Mouse (Mus musculus) frontal cortex, postnatal 14 days (tissue): ENCODE results near the gene Enpp6.
"Not testable (repeated sequence)": the region's sequence is repeated elsewhere in the genome, so short reads cannot be mapped to it uniquely, and the experiment has no call there.

Experiments
- DNase-seq, 2 experiments: peaks; one replicate each; pipeline ENCODE4 v3.0.0; 2022; ENCODE audit warnings: low spot score in 2 of 2

Gene Enpp6

GRCm38 (mm10) chr8:46995931-46996664, 9.4 kb downstream of the Enpp6 start:
- no peak for DNase-seq

GRCm38 (mm10) chr8:47005676-47006075, 19.0 kb downstream of the Enpp6 start:
- DNase-seq: no peak

DNA sequence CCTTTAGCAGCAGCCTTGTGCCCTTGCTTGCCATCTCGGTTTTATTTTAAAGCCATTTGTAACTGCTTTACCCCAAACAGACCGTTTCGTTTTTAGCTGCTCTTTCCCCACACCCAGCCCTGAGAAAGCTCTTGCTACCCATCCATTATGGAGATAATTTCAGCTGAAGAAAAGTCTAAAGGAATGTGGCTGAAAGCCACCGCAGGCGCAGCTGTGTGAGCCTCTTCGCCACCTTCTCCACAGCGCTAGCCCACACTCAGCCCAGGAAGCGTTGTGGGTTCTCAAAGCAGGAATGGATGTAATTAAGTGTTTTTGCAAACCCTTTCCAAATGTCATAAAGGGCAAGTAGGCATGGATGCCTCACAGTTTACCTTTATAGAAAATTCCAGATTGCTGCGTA, 20.1 kb downstream of the Enpp6 start:
- no peak for DNase-seq

DNA sequence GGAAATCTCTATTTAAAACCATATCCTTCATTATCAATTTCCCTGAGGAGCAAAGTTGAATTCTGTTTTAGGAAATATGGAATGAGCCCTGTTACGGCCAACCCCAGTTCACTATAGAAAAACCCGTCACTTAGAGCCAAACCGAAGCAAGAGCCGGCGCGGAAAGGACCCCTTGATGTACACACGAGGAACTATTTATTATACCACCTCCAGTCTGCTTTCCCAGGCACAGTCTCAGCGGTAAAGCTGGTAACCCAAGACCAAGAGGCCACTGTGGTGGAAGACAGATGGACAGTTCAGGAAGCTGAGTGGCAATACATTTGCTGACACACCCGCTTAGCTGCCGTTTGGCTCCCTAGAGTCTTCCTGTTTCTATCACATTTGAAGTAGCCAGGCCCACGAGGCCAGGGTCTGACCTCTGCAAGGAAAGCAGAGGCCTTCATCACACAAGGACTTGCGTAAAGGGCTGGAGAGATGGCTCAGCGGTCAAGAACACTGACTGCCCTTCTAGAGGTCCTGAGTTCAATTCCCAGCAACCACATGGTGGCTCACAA, 21.6 kb downstream of the Enpp6 start:
- no peak for DNase-seq

GRCm38 (mm10) chr8:47016268-47016946, 29.7 kb downstream of the Enpp6 start:
- DNase-seq: peak; percentile 30 to 68

- DNase-seq: no peak
Measured at GRCm38 (mm10) chr8:47021135-47021555, 34.5 kb downstream of the Enpp6 start.

DNA sequence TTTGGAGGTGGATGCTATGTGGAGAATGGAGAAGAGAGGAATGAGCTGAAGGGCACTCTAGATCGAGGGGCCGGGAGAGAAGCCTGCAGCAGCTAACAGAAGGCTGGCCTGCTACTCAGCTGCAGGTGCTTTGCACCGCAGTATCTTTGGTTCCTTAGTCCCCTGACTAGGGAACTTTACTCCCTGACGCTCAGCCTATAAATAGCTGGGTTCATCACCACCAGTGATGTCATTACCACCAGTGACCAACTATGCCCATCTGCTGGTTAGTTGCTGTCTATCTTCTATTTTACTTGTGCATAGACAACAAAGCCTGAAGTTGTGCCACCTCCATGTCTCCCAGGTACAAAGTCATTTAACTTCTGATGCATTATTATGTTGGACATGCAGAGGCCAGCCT, 37.9 kb downstream of the Enpp6 start:
- DNase-seq: no peak

- no peak for DNase-seq
Measured at GRCm38 (mm10) chr8:47026841-47027490, 40.3 kb downstream of the Enpp6 start.

GRCm38 (mm10) chr8:47028474-47028873, 41.8 kb downstream of the Enpp6 start:
- no peak for DNase-seq

GRCm38 (mm10) chr8:47030321-47030720, 43.6 kb downstream of the Enpp6 start:
- DNase-seq: no peak

DNA sequence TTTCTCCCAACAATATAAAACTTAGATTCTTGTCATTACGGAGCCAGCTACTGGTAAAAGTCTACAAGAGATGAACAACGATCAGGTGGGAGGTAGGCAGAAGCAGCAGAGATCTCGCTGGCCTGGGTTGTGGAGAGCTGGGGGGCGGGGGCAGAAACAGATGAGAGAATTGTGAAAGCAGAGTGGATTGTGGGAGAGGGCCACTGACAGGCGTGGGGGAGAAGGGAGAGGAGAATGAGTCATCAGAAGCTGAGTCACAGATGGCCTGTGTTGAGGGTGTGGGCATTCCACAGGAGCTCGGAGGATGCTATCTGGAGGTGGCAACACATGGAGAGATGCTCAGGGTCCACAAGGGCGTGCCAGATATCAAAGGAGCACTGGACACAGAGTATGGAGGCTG, 45.4 kb downstream of the Enpp6 start:
- DNase-seq: no peak

GRCm38 (mm10) chr8:47033976-47034375, 47.3 kb downstream of the Enpp6 start:
- no peak for DNase-seq

- no peak for DNase-seq
Measured at GRCm38 (mm10) chr8:47036501-47036900, 49.8 kb downstream of the Enpp6 start.

- no peak for DNase-seq
Measured at GRCm38 (mm10) chr8:47037405-47037804, 50.7 kb downstream of the Enpp6 start.

GRCm38 (mm10) chr8:47040215-47040614, 53.5 kb downstream of the Enpp6 start:
- DNase-seq: not testable (repeated sequence)

GRCm38 (mm10) chr8:47046340-47046739, 59.7 kb downstream of the Enpp6 start:
- DNase-seq: no peak

DNA sequence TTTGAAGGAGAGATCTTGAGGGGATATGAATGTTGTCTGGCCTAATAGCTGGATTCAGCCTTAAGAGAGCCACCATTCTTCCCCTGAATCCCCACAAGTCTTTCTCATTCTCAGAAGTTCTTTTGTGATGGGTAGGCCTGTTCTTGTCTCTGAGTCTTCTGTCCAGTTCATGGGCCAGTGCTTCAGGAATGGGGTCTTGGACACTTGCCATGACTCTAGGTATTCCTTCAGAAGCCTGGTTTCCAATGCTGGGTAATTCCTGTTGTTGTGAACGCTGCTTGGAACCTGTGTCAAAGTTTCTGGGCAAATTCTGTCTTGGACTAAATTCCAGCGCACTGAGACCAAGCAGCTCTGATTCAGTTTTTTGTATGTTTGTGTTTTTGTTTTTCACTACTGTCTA, 60.5 kb downstream of the Enpp6 start:
- no peak for DNase-seq

GRCm38 (mm10) chr8:47048584-47048983, 61.9 kb downstream of the Enpp6 start:
- DNase-seq: no peak

- DNase-seq: no peak
Measured at GRCm38 (mm10) chr8:47052643-47053042, 66.0 kb downstream of the Enpp6 start.

DNA sequence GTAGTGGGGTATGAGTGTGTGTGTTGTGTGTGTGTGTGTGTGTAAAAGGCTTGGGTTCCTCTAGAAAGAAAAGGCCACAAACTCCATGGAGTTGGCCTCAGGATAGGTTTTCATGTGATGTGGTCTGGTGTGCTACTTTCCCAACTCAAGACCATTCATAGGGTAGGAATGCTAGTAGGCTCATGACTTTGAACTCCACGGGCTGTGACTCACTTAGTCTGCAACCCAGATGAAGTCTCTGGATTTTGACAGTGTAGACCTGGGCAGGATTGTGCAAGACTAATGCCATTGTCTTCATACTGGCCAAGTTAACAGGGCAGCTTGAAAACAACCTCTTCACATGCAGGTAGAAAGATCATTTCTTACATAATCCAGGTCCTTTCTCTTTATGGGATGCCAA, 69.4 kb downstream of the Enpp6 start:
- no peak for DNase-seq

GRCm38 (mm10) chr8:47058526-47058925, 71.8 kb downstream of the Enpp6 start:
- DNase-seq: no peak

DNA sequence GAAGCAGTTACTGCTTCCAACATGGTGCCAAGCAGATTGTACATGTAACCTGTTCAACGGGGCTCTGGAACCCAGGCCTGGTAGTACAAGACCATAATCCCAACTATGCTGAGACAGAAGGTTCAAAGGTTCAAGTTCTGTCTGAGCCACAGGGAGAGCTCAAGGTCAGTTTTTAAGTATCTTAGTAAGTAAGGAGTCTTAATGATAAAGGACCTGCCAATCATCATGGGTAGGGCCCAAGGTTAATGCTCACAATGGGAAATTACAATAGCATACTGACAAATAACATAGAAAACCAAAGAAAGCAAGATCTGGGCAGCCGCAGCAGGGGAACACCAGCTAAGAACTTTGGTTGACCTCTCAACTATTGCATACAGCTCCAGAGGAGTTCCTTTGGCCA, 72.3 kb downstream of the Enpp6 start:
- DNase-seq: no peak
